Mouse (Mus musculus) bone marrow, adult 2 months (tissue): ENCODE results near the gene Arhgef10l.

Experiments
- CTCF ChIP-seq: fragments of 200-500 bp; IDR thresholded peaks from 2 replicates; pipeline ENCODE4 v1.5.1; 2011; ENCODE audit warnings: low read length, control low read depth; ENCODE audit not compliant: control insufficient read depth, insufficient read depth
- POLR2A ChIP-seq: fragments of 200-500 bp; IDR thresholded peaks from 2 replicates; pipeline ENCODE4 v1.6.1; 2011; ENCODE audit warnings: low read depth, mild to moderate bottlenecking, control low read depth, low read length, borderline replicate concordance; ENCODE audit not compliant: control insufficient read depth

- no peak for TF ChIP-seq POLR2A
- no peak for TF ChIP-seq CTCF
Observed at GRCm38 (mm10) chr4:140631276-140631849, 34.4 kb downstream of the Arhgef10l start.
